Mouse (Mus musculus) liver, adult 2 months (tissue): ENCODE measurements around the gene Ahdc1. TPM values are rescaled to one million over a fixed set of nuclear protein-coding genes. Genes with fewer than 3 reads are reported as not detected.
A peak's percentile ranks its signal among the peaks of the same experiment; 100 is the strongest.

Source experiments
- DNase-seq: peaks from one replicate; pipeline ENCODE4 v3.0.0-alpha.2; 2011; ENCODE audit warnings: low read depth, low spot score; ENCODE audit errors: extremely low read depth
- H3K27ac ChIP-seq: fragments of 200-500 bp; replicated peaks from 2 replicates; pipeline ENCODE4 v1.5.1; 2012; ENCODE audit warnings: low read depth, mild to moderate bottlenecking, control low read depth, inconsistent platforms, low read length; ENCODE audit not compliant: insufficient read depth
- H3K27me3 ChIP-seq: fragments of 200-500 bp; 2 replicates; pipeline ENCODE4 v1.6.1; 2012; ENCODE audit warnings: mild to moderate bottlenecking, moderate library complexity, low read length, inconsistent platforms; ENCODE audit not compliant: control insufficient read depth, insufficient read depth
- H3K36me3 ChIP-seq: fragments of 200-500 bp; 2 replicates; pipeline ENCODE4 v1.6.1; 2012; ENCODE audit warnings: low read length, inconsistent platforms; ENCODE audit not compliant: control insufficient read depth, insufficient read depth
- H3K4me1 ChIP-seq: fragments of 200-500 bp; 2 replicates; pipeline ENCODE4 v1.6.1; 2011; ENCODE audit warnings: low read length; ENCODE audit not compliant: control insufficient read depth, insufficient read depth
- H3K4me3 ChIP-seq: fragments of 200-500 bp; 2 replicates; pipeline ENCODE4 v1.5.1; 2011; ENCODE audit warnings: low read depth, mild to moderate bottlenecking, control low read depth, low read length, moderate library complexity; ENCODE audit not compliant: insufficient read depth
- H3K79me2 ChIP-seq: fragments of 200-500 bp; 2 replicates; pipeline ENCODE4 v1.6.1; 2012; ENCODE audit warnings: inconsistent platforms, mild to moderate bottlenecking, low read length, moderate library complexity; ENCODE audit not compliant: control insufficient read depth, insufficient read depth
- H3K9ac ChIP-seq: fragments of 200-500 bp; 2 replicates; pipeline ENCODE4 v1.6.1; 2012; ENCODE audit warnings: low read depth, mild to moderate bottlenecking, control low read depth, inconsistent platforms, low read length
- CTCF ChIP-seq: fragments of 200-500 bp; IDR thresholded peaks from 2 replicates; pipeline ENCODE4 v1.5.1; 2011; ENCODE audit warnings: low read depth, low read length, control low read depth
- POLR2A ChIP-seq: fragments of 200-500 bp; IDR thresholded peaks from 2 replicates; pipeline ENCODE4 v1.6.1; 2011; ENCODE audit warnings: low read length, control low read depth; ENCODE audit not compliant: insufficient read depth; ENCODE audit errors: extremely low read depth
- WGBS: fragments of 180-500 bp; shearing (Covaris S2); methylation state at CpG from one replicate; pipeline ENCODE4 v1.1.7; 2018; 5-methylcytosine and 5-hydroxymethylcytosine counted together
- polyA plus RNA-seq: library from polyadenylated mRNA; depleted of rRNA; stranded (reverse); fragments of >200 nt; gene quantifications from 2 replicates; pipeline ENCODE4 v1.2.3, GENCODE M21; 2012
- total RNA-seq: library from RNA; depleted of rRNA; stranded (reverse); fragments of >200 nt; gene quantifications from 2 replicates; pipeline ENCODE4 v1.2.3, GENCODE M21; 2014

Gene Ahdc1
- total and polyA plus RNA-seq, 2 experiments: 2.4 to 8.7 TPM

DNA sequence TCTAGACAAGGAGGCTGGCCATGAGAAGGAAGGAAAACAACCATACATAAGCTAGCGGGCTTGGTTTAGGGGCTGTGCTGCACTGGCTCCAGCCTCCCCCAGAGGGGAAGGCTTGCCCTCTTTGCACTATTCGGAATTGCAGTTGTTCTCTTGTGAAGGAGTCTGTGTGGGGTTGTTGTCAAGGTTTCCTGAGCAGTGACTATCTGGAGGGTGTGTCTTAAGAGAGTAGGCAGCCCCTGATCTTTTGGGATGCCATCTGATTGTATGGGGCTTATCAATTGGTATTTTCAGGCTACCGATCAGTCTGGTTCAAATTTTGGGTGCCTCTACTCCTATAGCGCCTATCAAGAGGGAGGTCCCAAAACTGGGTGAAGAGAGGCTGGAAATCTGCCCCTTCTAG is 31.2 kb downstream of the Ahdc1 start:
- Histone ChIP-seq H3K4me1 (peaks cover 12% of the 10 kb centered on the region; the same call in 1 of the 2 replicates), H3K4me3 (no peak overlapping the region), H3K36me3 (no peaks in the 10 kb centered on the region), H3K27ac (no peak overlapping the region), H3K9ac (no peak overlapping the region), H3K27me3 (no peaks in the 10 kb centered on the region), H3K79me2 (peaks cover 64% of the 10 kb centered on the region)
- WGBS: 73% methylated on average over 4 of the region's 4 CpGs
- no peak for TF ChIP-seq CTCF
- no peak for TF ChIP-seq POLR2A
- DNase-seq: no peak

DNA sequence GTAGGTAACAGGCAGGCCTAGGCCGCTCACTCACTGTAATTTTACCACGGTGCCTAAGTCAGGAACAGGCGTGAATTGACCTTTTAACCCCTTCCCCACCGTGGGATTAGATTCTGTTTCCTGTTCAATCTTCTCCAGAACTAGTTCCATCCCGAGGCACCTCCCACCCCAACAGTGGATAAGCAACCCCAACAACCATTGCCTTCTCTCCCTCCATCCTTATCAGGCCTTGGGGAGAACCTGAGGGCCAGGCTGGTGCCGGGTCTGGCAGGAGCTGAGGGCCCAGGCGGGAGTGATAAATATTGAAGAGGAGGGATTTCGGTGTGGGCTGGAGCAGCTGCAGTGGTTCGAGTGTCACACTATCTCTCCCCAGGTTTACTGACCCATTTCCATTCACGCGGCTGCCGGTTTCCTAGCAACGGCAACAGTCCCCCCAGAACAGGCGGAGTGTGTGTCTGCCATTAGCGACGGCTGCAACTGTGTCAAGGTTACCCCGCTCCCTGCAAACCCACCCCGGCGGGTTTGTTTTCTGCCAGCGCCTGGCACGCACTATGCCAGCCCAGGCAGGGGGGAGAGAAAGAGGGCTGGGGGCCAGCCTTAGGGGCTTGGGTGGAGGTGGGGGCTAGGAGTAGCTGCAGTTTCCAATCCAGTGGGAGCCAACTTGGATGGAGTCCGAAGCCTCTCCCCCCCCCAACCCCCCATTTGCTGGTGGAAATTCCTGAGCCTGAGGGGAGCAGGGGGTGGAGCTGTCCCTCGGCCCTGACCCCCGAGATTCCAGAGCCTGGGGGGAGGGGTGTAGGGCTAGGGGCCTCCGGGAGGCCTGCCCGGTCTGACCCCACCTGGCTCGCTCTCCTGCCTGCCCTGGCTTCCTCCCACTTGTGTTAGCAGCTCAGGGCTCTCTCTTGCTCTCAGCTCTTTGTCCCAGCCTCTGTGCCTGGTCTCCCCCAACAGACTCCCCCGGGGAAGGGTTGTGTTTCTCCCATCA is 31.9 kb downstream of the Ahdc1 start:
- H3K79me2 ChIP-seq: peaks cover 61% of the 10 kb centered on the region
- peaks cover 10% of the 10 kb centered on the region; the same call in 1 of the 2 replicates for H3K4me1 ChIP-seq
- no peak overlapping the region for H3K9ac ChIP-seq
- no peaks in the 10 kb centered on the region for H3K36me3 ChIP-seq
- no peak for DNase-seq
- no peak overlapping the region for H3K27ac ChIP-seq
- WGBS: 52% methylated on average over 28 of the region's 28 CpGs
- no peaks in the 10 kb centered on the region for H3K27me3 ChIP-seq
- no peak for TF ChIP-seq CTCF
- no peak for TF ChIP-seq POLR2A
- no peak overlapping the region for H3K4me3 ChIP-seq

DNA sequence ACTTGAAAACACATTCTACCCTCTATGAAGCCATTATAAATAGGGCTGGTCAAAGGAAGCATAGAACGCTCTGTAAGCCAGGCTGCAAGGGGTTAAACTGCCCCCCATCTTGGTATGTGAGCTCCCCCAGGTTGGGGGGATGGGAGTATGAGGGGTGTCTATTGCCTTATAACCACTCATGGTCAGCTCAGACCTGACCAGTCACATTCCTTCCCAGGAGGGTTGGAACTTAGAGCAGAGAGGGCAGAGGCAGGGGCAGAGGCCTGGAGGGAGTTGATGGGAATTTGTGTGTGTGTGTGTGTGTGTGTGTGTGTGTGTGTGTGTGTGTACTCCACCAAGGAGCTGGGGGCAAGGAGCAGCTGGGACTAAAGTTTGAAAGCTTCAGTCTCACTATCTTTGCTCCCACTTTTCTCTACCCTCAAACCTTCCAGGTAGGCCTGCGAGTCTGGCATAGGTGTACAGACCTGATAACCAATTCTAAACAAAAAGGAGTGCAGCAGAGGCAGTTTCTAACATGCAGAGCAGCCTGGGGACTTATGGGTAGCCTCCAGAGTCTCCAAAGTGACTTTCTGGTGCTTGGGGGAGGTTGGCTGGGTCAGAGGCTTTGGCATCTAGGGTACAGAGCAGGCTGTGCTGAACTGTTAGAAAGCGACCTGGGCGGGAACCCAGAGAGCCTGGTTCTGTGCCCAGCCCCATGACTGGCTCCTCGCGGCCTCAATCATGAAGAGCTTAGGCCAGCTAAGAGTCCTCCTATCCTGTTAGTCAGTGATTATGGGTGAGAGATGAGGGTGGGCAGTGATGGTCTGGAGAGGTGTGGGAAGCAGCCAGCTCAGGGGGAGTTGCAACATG is 33.0 kb downstream of the Ahdc1 start:
- H3K4me3 ChIP-seq: no peak overlapping the region
- H3K27ac ChIP-seq: no peak overlapping the region; the same call in 1 of the 2 replicates
- H3K9ac ChIP-seq: no peak overlapping the region
- DNase-seq: peak; percentile 69
- no peaks in the 10 kb centered on the region for H3K27me3 ChIP-seq
- 37% methylated on average over 6 of the region's 6 CpGs for WGBS
- peaks cover 53% of the 10 kb centered on the region for H3K79me2 ChIP-seq
- TF ChIP-seq POLR2A: no peak
- no peak for TF ChIP-seq CTCF
- H3K4me1 ChIP-seq: peaks cover 13% of the 10 kb centered on the region
- no peaks in the 10 kb centered on the region for H3K36me3 ChIP-seq

GRCm38 (mm10) chr4:133044647-133045094 is 33.6 kb downstream of the Ahdc1 start:
- TF ChIP-seq POLR2A (no peak), CTCF (no peak)
- peaks cover 17% of the 10 kb centered on the region for H3K4me1 ChIP-seq
- no peak for DNase-seq
- H3K36me3 ChIP-seq: no peaks in the 10 kb centered on the region
- H3K9ac ChIP-seq: no peak overlapping the region
- WGBS: 55% methylated on average over 6 of the region's 6 CpGs
- H3K27me3 ChIP-seq: no peaks in the 10 kb centered on the region
- H3K79me2 ChIP-seq: peaks cover 48% of the 10 kb centered on the region
- no peak overlapping the region for H3K4me3 ChIP-seq
- no peak overlapping the region for H3K27ac ChIP-seq

DNA sequence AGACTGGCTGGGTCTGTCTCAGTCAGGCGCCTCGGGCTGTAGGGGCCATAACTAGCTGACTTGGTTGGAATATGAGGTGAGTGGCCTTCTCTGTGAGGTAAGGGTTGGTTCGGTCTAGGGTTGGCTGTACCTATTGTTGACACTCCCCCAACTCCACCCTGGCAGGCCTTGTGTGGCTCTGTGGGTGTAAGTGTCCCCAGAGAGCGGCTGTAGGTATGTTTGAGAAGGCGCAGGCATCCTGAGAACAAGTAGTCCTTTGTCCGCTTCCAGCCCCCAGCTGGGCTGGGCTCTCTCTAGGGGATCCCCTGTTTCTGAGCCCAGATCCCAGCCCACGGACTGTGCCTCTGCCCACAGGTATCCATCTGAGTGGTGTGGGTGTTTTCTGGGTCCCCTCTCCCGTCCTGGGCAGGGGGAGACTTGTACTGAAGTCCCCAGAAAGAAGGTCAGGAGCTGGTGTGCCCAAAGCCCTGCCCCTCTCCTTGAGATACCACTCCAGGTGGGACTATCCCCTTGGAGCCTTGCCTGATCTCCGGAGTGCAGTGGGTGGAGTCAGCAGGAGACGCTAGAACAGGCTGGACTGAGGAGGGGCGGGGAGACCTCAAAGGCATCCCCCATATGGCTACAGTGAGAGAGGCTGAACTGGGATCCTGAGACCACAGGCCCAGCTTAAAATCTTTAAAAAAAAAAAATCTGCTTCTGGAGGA is 34.9 kb downstream of the Ahdc1 start:
- Histone ChIP-seq H3K4me3 (no peak overlapping the region), H3K9ac (no peak overlapping the region), H3K36me3 (no peaks in the 10 kb centered on the region), H3K79me2 (peaks cover 44% of the 10 kb centered on the region), H3K27ac (no peak overlapping the region), H3K4me1 (peaks cover 26% of the 10 kb centered on the region), H3K27me3 (no peaks in the 10 kb centered on the region)
- 73% methylated on average over 11 of the region's 11 CpGs for WGBS
- TF ChIP-seq POLR2A: no peak
- no peak for TF ChIP-seq CTCF
- no peak for DNase-seq
